Mouse (Mus musculus) kidney, adult 2 months (tissue): Measurements from ENCODE around the gene Agps. TPM values are rescaled to one million over a fixed set of nuclear protein-coding genes. Genes with fewer than 3 reads are reported as not detected.

Experiments used
- DNase-seq: peaks from one replicate; pipeline ENCODE4 v3.0.0; 2021
- H3K27ac ChIP-seq: fragments of 200-500 bp; 2 replicates; pipeline ENCODE4 v1.5.1; 2012; ENCODE audit warnings: low read depth, low read length, control low read depth, inconsistent platforms; ENCODE audit not compliant: insufficient read depth
- H3K27me3 ChIP-seq: fragments of 200-500 bp; replicated peaks from 2 replicates; pipeline ENCODE4 v1.6.1; 2012; ENCODE audit warnings: mild to moderate bottlenecking, moderate library complexity, low read length, inconsistent platforms; ENCODE audit not compliant: control insufficient read depth, insufficient read depth
- H3K36me3 ChIP-seq: fragments of 200-500 bp; 2 replicates; pipeline ENCODE4 v1.6.1; 2012; ENCODE audit warnings: mild to moderate bottlenecking, moderate library complexity, low read length, inconsistent platforms; ENCODE audit not compliant: control insufficient read depth, insufficient read depth
- H3K4me1 ChIP-seq: fragments of 200-500 bp; 2 replicates; pipeline ENCODE4 v1.6.1; 2011; ENCODE audit warnings: low read length; ENCODE audit not compliant: control insufficient read depth, insufficient read depth
- H3K4me3 ChIP-seq: fragments of 200-500 bp; 2 replicates; pipeline ENCODE4 v1.5.1; 2011; ENCODE audit warnings: mild to moderate bottlenecking, low read depth, low read length, control low read depth; ENCODE audit not compliant: insufficient read depth
- CTCF ChIP-seq: fragments of 200-500 bp; conservative IDR thresholded peaks from 2 replicates; pipeline ENCODE4 v1.5.1; 2011; ENCODE audit warnings: low read depth, mild to moderate bottlenecking, control low read depth, low read length, moderate library complexity, mixed read lengths; ENCODE audit not compliant: insufficient read depth, insufficient read length
- POLR2A ChIP-seq: fragments of 200-500 bp; IDR thresholded peaks from one replicate; pipeline ENCODE4 v1.6.1; 2011; ENCODE audit warnings: low read depth, low read length, control low read depth
- WGBS: fragments of 180-500 bp; shearing (Covaris S2); methylation state at CpG from one replicate; pipeline ENCODE4 v1.1.7; 2018; 5-methylcytosine and 5-hydroxymethylcytosine counted together
- polyA plus RNA-seq: library from polyadenylated mRNA; depleted of rRNA; stranded (reverse); fragments of >200 nt; gene quantifications from 2 replicates; pipeline ENCODE4 v1.2.3, GENCODE M21; 2012

Gene Agps
- polyA plus RNA-seq, 1 experiment = 14.8 TPM

DNA sequence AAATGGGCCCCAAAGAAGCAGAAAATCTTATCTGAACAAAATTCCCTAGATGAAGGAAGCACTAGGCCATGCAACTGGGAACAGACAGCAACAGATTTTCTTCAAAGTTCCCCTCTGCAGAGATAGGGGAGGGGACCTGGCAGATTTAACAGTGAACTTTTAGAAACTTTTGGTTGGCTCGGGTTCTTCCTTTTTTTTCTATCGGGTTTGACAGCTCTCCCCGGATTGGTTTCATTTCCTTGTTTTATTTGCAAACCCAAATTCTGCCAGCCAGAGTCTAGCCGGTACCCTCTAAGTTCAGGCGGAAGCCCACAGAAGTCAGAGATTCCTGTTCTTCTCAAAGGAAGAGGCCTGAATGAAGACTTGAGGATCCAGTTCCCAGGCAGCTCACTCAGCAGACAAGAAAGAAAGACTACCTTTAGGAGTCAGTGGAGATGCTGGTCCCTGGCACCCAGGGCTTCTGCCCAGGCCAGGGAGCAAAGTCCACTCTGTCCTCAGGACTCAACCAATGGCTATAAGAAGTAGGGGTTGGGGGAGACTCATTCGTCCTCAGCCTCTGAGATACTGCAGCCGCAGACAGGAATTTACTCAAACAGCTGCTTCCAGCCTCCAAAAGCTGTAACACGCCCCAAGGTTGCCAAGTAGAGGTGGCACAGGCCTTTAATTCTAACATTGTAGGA is 2.9 kb upstream of the Agps start:
- no peak overlapping the region for H3K4me3 ChIP-seq
- 65% methylated on average over 8 of the region's 8 CpGs for WGBS
- TF ChIP-seq CTCF (no peak), POLR2A (no peak)
- no peak overlapping the region for H3K27ac ChIP-seq
- DNase-seq = peak; percentile 59
- peaks cover 5% of the 10 kb centered on the region; the same call in 1 of the 2 replicates for H3K4me1 ChIP-seq
- H3K36me3 ChIP-seq = no peaks in the 10 kb centered on the region
- H3K27me3 ChIP-seq = no peaks in the 10 kb centered on the region

DNA sequence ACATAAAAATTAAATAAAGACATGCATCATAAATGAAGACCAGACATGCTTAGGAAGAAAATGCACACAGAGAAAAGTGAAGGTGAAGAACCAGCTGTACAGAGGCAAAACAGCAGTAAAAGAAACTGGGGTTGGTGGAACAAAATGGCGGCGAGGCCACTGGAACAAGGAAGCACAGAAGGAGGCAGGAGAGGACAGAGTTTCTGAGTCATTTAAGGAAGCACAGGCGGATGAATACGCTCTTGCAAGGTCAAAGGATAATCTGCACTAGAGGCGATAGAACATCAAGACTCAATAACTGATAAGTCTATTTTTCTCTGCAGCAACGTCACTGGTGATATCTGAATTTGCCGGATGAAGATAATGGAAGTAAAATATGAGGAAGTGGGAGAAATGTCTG is 1.7 kb upstream of the Agps start:
- H3K27me3 ChIP-seq = no peaks in the 10 kb centered on the region
- peaks cover 6% of the 10 kb centered on the region; the same call in 1 of the 2 replicates for H3K4me1 ChIP-seq
- DNase-seq = no peak
- WGBS = 94% methylated on average over 7 of the region's 7 CpGs
- no peak overlapping the region for H3K27ac ChIP-seq
- TF ChIP-seq CTCF = no peak
- no peak for TF ChIP-seq POLR2A
- H3K4me3 ChIP-seq = no peak overlapping the region
- H3K36me3 ChIP-seq = no peaks in the 10 kb centered on the region

DNA sequence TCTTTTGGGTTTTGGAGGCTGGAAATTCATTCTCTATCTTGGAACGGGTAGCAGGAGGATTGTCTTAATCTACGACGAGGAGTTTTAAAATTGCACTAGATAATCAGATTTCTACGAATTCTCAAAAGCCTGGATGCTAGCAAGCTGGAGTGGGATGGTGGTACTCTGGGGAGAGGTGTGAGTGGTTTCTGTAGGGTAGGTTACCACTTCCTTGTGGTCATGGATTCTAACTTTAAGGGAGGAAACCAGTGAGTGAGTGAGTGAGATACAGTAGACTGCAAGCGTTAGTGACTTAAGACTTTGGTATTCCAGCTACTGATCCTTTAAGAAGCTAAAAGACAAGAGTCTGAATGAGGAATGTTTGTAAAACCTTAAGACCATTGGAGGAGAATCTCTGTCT is 804 bp downstream of the Agps start:
- Histone ChIP-seq H3K4me1 (peaks cover 16% of the 10 kb centered on the region), H3K4me3 (peak overlapping the region; percentile 91), H3K27me3 (no peaks in the 10 kb centered on the region), H3K36me3 (no peaks in the 10 kb centered on the region), H3K27ac (peak overlapping the region; percentile 51)
- no peak for DNase-seq
- TF ChIP-seq POLR2A = no peak
- no peak for TF ChIP-seq CTCF
- WGBS = 1% methylated on average over 5 of the region's 5 CpGs

DNA sequence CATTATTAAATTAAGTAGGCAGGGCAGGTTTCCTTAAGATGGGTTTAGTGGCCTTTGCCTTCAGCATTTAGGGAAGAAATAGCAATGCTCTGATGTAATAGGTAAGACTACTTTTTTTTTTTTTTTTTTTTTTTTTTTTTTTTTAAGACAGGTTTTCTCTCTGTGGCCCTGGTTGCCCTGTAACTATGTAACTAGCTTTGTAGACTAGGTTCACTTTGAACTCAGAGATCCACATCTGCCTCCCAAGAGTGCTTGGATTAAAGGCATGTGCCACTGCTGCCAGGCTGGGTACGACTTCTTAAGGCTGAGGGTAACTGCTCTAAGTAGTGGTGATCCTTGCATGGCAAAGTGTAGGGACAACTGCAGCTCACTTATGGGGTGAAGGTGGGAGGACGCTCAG is 2.5 kb downstream of the Agps start:
- H3K4me3 ChIP-seq = peak overlapping the region; percentile 5; the same call in 1 of the 2 replicates
- TF ChIP-seq CTCF (no peak), POLR2A (no peak)
- no peak overlapping the region; the same call in 1 of the 2 replicates for H3K27ac ChIP-seq
- H3K4me1 ChIP-seq = peaks cover 16% of the 10 kb centered on the region
- WGBS = 64% methylated on average over 2 of the region's 2 CpGs
- DNase-seq = peak; percentile 63
- no peaks in the 10 kb centered on the region for H3K27me3 ChIP-seq
- no peaks in the 10 kb centered on the region for H3K36me3 ChIP-seq

DNA sequence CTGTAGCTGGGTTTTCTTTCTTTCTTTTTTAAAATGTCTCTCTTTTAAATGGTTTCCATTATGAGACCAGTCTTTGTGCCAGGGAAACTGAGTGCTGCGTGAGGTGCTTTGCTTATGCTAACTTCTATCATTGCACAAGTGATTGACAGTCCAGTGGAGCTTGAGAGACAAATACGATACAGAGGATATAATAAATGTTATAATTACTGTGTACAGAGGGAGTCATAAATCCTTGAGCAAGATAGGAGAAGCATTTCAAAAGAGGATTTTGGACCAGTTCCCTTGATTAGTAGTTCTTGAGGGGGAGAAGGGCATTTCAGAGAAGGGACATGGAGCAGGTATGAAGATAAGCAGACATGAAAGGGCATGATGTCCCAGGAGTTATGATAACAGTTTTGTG is 10.3 kb downstream of the Agps start:
- no peak for DNase-seq
- WGBS = 79% methylated on average over 2 of the region's 2 CpGs
- H3K4me3 ChIP-seq = no peak overlapping the region
- H3K4me1 ChIP-seq = peaks cover 10% of the 10 kb centered on the region; the same call in 1 of the 2 replicates
- H3K36me3 ChIP-seq = no peaks in the 10 kb centered on the region; the same call in 1 of the 2 replicates
- no peaks in the 10 kb centered on the region for H3K27me3 ChIP-seq
- no peak overlapping the region for H3K27ac ChIP-seq
- TF ChIP-seq CTCF = no peak
- TF ChIP-seq POLR2A = no peak

DNA sequence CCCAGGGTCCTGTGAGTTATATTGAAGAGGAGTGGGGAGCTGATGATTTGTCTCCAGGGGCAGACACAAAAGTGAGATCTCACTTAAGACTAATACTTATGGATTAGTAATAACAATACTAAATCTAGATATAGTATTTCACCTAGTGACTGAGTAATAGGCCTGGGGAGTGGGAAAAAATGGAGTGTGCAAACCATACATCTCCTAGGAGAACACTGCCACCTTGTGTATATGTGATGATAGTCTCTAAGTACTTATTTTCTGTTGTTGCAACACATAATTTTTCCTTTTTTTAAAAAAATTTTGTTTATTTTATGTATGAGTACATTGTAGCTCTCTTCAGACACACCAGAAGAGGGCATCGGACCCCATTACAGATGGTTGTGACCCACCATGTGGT is 15.7 kb downstream of the Agps start:
- Histone ChIP-seq H3K4me1 (peaks cover 10% of the 10 kb centered on the region; the same call in 1 of the 2 replicates), H3K27ac (no peak overlapping the region), H3K36me3 (peaks cover 1% of the 10 kb centered on the region; the same call in 1 of the 2 replicates), H3K27me3 (no peaks in the 10 kb centered on the region), H3K4me3 (no peak overlapping the region)
- 92% methylated on average over 1 of the region's 1 CpGs for WGBS
- TF ChIP-seq CTCF = no peak
- no peak for TF ChIP-seq POLR2A
- no peak for DNase-seq

DNA sequence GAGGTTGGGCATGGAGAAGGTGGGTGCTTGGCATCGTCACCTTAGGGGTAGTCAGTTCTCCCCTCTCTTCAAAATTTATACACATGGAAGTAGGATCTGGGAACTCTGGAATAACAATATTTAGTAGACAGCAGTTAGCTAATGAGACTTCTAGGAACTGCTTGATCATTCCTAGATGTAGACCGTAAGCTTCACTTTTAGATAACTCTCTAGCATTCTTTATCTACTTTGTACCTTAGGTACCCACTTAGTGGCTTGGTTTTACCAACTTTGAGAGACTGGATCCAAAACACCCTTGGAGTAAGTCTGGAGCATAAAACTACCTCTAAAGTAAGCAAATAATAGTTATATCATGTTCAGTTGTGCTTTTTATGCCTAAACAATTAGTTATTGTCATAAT is 20.5 kb downstream of the Agps start:
- H3K4me1 ChIP-seq = no peaks in the 10 kb centered on the region
- no peak overlapping the region for H3K4me3 ChIP-seq
- no peak for DNase-seq
- TF ChIP-seq CTCF = no peak
- no peak for TF ChIP-seq POLR2A
- H3K27me3 ChIP-seq = no peaks in the 10 kb centered on the region
- H3K36me3 ChIP-seq = peaks cover 5% of the 10 kb centered on the region; the same call in 1 of the 2 replicates
- WGBS = 93% methylated on average over 2 of the region's 2 CpGs
- no peak overlapping the region for H3K27ac ChIP-seq
